ENCODE assay signal across 21 mouse cellular contexts in genomic region chr12:83220964-83221363, GRCm38 (mm10).
"Had no signal": no experiment of that assay in that cellular context is flagged by ENCODE, and none has a peak within 500 bp of the region (broad histone marks: within the 10 kb centered on the region; RNA-seq: fewer than 3 reads in every experiment).

No protein-coding gene starts in this region.

- H3K27ac ChIP-seq: liver, embryonic 12.5 days; liver, embryonic 14.5 days; lung, embryonic 15.5 days; midbrain, embryonic 13.5 days; midbrain, embryonic 15.5 days; neural tube, embryonic 12.5 days; stomach, embryonic 15.5 days; stomach, postnatal 0 days had no signal

- H3K4me1 ChIP-seq: liver, embryonic 12.5 days; megakaryocyte, embryonic 14.5 days; midbrain, embryonic 13.5 days; midbrain, embryonic 15.5 days; neural tube, embryonic 12.5 days; stomach, embryonic 15.5 days had no signal

- H3K36me3 ChIP-seq: liver, embryonic 12.5 days; lung, embryonic 15.5 days; midbrain, embryonic 13.5 days; midbrain, embryonic 15.5 days; neural tube, embryonic 12.5 days; stomach, embryonic 15.5 days had no signal

- H3K27me3 ChIP-seq: liver, embryonic 12.5 days; lung, embryonic 15.5 days; midbrain, embryonic 13.5 days; midbrain, embryonic 15.5 days; neural tube, embryonic 12.5 days; stomach, embryonic 15.5 days had no signal

- H3K9ac ChIP-seq: liver, embryonic 12.5 days; liver, embryonic 14.5 days; lung, embryonic 15.5 days; midbrain, embryonic 13.5 days; midbrain, embryonic 15.5 days; neural tube, embryonic 12.5 days; stomach, embryonic 15.5 days had no signal

- H3K4me2 ChIP-seq: liver, embryonic 12.5 days; lung, embryonic 15.5 days; midbrain, embryonic 11.5 days; midbrain, embryonic 13.5 days; midbrain, embryonic 15.5 days; neural tube, embryonic 12.5 days; stomach, embryonic 15.5 days had no signal

- DNase-seq: lung, adult 18-20 months; lung, postnatal 10 days; lung, postnatal 4 days; retina, postnatal 1 day; right cerebral cortex, adult 18-20 months; right cerebral cortex, postnatal 25 days; right cerebral cortex, postnatal 4 days; spleen, adult 18-20 months; thymus, adult 2 months; thymus, postnatal 25 days; thymus, postnatal 4 days had no signal

- H3K4me3 ChIP-seq: liver, embryonic 12.5 days; lung, embryonic 15.5 days; megakaryocyte, embryonic 14.5 days; midbrain, embryonic 13.5 days; midbrain, embryonic 15.5 days; neural tube, embryonic 12.5 days; stomach, embryonic 15.5 days had no signal

- ATAC-seq: liver, embryonic 12.5 days; midbrain, embryonic 13.5 days; midbrain, embryonic 15.5 days had no signal

- H3K9me3 ChIP-seq: liver, embryonic 12.5 days; lung, embryonic 15.5 days; midbrain, embryonic 13.5 days; midbrain, embryonic 15.5 days; neural tube, embryonic 12.5 days; stomach, embryonic 15.5 days had no signal
